Mouse (Mus musculus) thymus, adult 2 months (tissue): ENCODE data around the gene Nek11.

Experiments used
- CTCF ChIP-seq: fragments of 200-500 bp; IDR thresholded peaks from 2 replicates; pipeline ENCODE4 v1.5.1; 2012; ENCODE audit warnings: mild to moderate bottlenecking, control low read depth, low read length, moderate library complexity, borderline replicate concordance; ENCODE audit not compliant: control insufficient read depth, poor library complexity, insufficient read depth; ENCODE audit errors: extremely low read depth
- POLR2A ChIP-seq: fragments of 200-500 bp; IDR thresholded peaks from 2 replicates; pipeline ENCODE4 v1.6.1; 2012; ENCODE audit warnings: mild to moderate bottlenecking, low read length, control low read depth, moderate library complexity; ENCODE audit not compliant: control insufficient read depth, poor library complexity, insufficient read depth; ENCODE audit errors: extremely low read depth

GRCm38 (mm10) chr9:105300738-105301325 lies 94.5 kb downstream of the Nek11 start:
- TF ChIP-seq CTCF (no peak), POLR2A (no peak)
